Mouse (Mus musculus) liver, adult 2 months (tissue): ENCODE data around the gene Scn1a. TPM values are rescaled to one million over a fixed set of nuclear protein-coding genes. Genes with fewer than 3 reads are reported as not detected.

Source experiments
- DNase-seq: peaks from one replicate; pipeline ENCODE4 v3.0.0-alpha.2; 2011; ENCODE audit warnings: low read depth, low spot score; ENCODE audit errors: extremely low read depth
- H3K27ac ChIP-seq: fragments of 200-500 bp; replicated peaks from 2 replicates; pipeline ENCODE4 v1.5.1; 2012; ENCODE audit warnings: low read depth, mild to moderate bottlenecking, control low read depth, inconsistent platforms, low read length; ENCODE audit not compliant: insufficient read depth
- H3K27me3 ChIP-seq: fragments of 200-500 bp; 2 replicates; pipeline ENCODE4 v1.6.1; 2012; ENCODE audit warnings: mild to moderate bottlenecking, moderate library complexity, low read length, inconsistent platforms; ENCODE audit not compliant: control insufficient read depth, insufficient read depth
- H3K36me3 ChIP-seq: fragments of 200-500 bp; 2 replicates; pipeline ENCODE4 v1.6.1; 2012; ENCODE audit warnings: low read length, inconsistent platforms; ENCODE audit not compliant: control insufficient read depth, insufficient read depth
- H3K4me1 ChIP-seq: fragments of 200-500 bp; 2 replicates; pipeline ENCODE4 v1.6.1; 2011; ENCODE audit warnings: low read length; ENCODE audit not compliant: control insufficient read depth, insufficient read depth
- H3K4me3 ChIP-seq: fragments of 200-500 bp; 2 replicates; pipeline ENCODE4 v1.5.1; 2011; ENCODE audit warnings: low read depth, mild to moderate bottlenecking, control low read depth, low read length, moderate library complexity; ENCODE audit not compliant: insufficient read depth
- H3K79me2 ChIP-seq: fragments of 200-500 bp; 2 replicates; pipeline ENCODE4 v1.6.1; 2012; ENCODE audit warnings: inconsistent platforms, mild to moderate bottlenecking, low read length, moderate library complexity; ENCODE audit not compliant: control insufficient read depth, insufficient read depth
- H3K9ac ChIP-seq: fragments of 200-500 bp; 2 replicates; pipeline ENCODE4 v1.6.1; 2012; ENCODE audit warnings: low read depth, mild to moderate bottlenecking, control low read depth, inconsistent platforms, low read length
- CTCF ChIP-seq: fragments of 200-500 bp; IDR thresholded peaks from 2 replicates; pipeline ENCODE4 v1.5.1; 2011; ENCODE audit warnings: low read depth, low read length, control low read depth
- POLR2A ChIP-seq: fragments of 200-500 bp; IDR thresholded peaks from 2 replicates; pipeline ENCODE4 v1.6.1; 2011; ENCODE audit warnings: low read length, control low read depth; ENCODE audit not compliant: insufficient read depth; ENCODE audit errors: extremely low read depth
- WGBS: fragments of 180-500 bp; shearing (Covaris S2); methylation state at CpG from one replicate; pipeline ENCODE4 v1.1.7; 2018; 5-methylcytosine and 5-hydroxymethylcytosine counted together
- polyA plus RNA-seq: library from polyadenylated mRNA; depleted of rRNA; stranded (reverse); fragments of >200 nt; gene quantifications from 2 replicates; pipeline ENCODE4 v1.2.3, GENCODE M21; 2012
- total RNA-seq: library from RNA; depleted of rRNA; stranded (reverse); fragments of >200 nt; gene quantifications from 2 replicates; pipeline ENCODE4 v1.2.3, GENCODE M21; 2014

The Scn1a gene
- total and polyA plus RNA-seq, 2 experiments = not detected

- Histone ChIP-seq H3K27ac (no peak overlapping the region), H3K27me3 (no peaks in the 10 kb centered on the region), H3K4me3 (no peak overlapping the region), H3K4me1 (no peaks in the 10 kb centered on the region), H3K9ac (no peak overlapping the region), H3K36me3 (no peaks in the 10 kb centered on the region), H3K79me2 (no peaks in the 10 kb centered on the region)
- WGBS = 90% methylated on average over 1 of the region's 1 CpGs
- TF ChIP-seq POLR2A (no peak), CTCF (no peak)
- no peak for DNase-seq
These were observed 21.8 kb upstream of the Scn1a start for GRCm38 (mm10) chr2:66462458-66462857.

GRCm38 (mm10) chr2:66439764-66440471, 722 bp downstream of the Scn1a start:
- Histone ChIP-seq H3K36me3 (no peaks in the 10 kb centered on the region), H3K79me2 (no peaks in the 10 kb centered on the region), H3K27me3 (no peaks in the 10 kb centered on the region), H3K4me1 (no peaks in the 10 kb centered on the region), H3K9ac (no peak overlapping the region), H3K4me3 (no peak overlapping the region), H3K27ac (no peak overlapping the region)
- no peak for DNase-seq
- TF ChIP-seq CTCF (no peak), POLR2A (no peak)
- WGBS = 10% methylated on average over 21 of the region's 21 CpGs

DNA sequence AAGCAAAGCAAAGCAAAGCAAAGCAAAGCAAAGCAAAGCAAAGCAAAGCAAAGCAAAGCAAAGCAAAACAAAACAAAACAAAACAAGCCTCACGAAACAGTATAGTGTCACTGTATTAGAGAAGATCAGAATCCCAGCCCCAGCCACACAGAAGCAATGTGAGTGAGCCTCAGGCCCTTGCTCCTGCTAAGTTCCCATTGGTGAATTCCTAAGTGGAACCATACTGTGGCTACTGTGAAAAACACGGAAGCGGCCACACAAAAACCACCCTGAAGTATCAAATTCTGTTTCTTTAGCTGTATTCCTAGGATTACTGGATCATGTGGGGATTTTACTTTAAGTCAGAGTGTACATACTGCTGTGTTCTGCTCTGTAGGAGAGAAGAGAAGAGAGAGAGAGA, 4.4 kb downstream of the Scn1a start:
- no peak overlapping the region for H3K27ac ChIP-seq
- 64% methylated on average over 3 of the region's 3 CpGs for WGBS
- no peak overlapping the region for H3K4me3 ChIP-seq
- no peak overlapping the region for H3K9ac ChIP-seq
- H3K27me3 ChIP-seq = no peaks in the 10 kb centered on the region
- no peak for DNase-seq
- no peak for TF ChIP-seq CTCF
- TF ChIP-seq POLR2A = no peak
- H3K79me2 ChIP-seq = no peaks in the 10 kb centered on the region
- no peaks in the 10 kb centered on the region for H3K36me3 ChIP-seq
- H3K4me1 ChIP-seq = no peaks in the 10 kb centered on the region

- 1% methylated on average over 14 of the region's 14 CpGs for WGBS
- Histone ChIP-seq H3K4me1 (peaks cover 3% of the 10 kb centered on the region), H3K9ac (no peak overlapping the region), H3K79me2 (no peaks in the 10 kb centered on the region), H3K27me3 (0 out of 2 replicates have a peak, but pooled peaks cover 3% of the 10 kb centered on the region), H3K36me3 (no peaks in the 10 kb centered on the region), H3K4me3 (no peak overlapping the region; the same call in 1 of the 2 replicates), H3K27ac (no peak overlapping the region)
- DNase-seq = peak; percentile 44
- TF ChIP-seq POLR2A (no peak), CTCF (peak; percentile 61)
These were observed 30.8 kb downstream of the Scn1a start for GRCm38 (mm10) chr2:66409740-66410290.

DNA sequence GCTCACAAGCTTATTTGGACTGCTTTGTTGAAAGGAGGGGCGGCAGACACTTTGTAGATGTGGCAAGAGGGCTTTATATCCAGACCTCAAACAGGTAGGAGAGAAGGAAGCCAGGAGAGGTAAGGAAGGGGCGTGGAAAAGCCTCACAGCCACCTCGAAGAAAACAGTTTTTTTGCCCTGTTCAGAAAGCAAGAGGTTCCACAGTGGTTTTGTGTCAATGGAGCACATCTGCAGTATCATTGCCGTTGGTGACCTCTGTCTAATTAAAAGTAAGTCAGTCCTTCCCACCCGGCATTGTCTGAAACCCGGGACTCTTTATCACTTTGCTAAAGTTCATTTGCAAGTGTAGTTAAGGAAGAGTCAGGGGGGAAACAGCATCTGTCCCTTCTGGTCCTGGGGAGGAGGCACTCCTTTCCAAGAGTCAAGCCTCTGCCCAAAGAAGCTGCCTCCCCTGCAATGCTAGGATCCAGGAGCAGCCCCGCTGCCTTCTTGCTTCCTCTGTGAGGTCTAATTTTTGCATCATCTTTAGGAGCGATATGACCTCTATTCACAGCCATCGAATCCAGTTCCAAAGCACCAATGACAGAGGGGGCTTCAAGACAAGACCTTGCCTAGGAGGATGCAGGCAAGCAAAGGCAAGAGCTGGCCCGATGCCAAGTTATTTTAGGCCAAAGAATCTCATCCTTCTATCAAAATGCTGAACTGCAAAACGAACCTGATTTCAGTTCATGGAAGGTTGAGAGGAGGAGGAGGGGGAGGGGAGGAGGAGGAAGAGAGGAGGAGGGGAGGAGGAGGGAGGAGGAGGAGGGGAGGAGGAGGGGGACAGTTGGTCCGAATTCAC, 31.5 kb downstream of the Scn1a start:
- no peaks in the 10 kb centered on the region for H3K79me2 ChIP-seq
- DNase-seq = no peak
- TF ChIP-seq CTCF = no peak
- no peak for TF ChIP-seq POLR2A
- H3K36me3 ChIP-seq = no peaks in the 10 kb centered on the region
- H3K27me3 ChIP-seq = 0 out of 2 replicates have a peak, but pooled peaks cover 3% of the 10 kb centered on the region
- 6% methylated on average over 12 of the region's 12 CpGs for WGBS
- H3K27ac ChIP-seq = no peak overlapping the region
- H3K4me3 ChIP-seq = no peak overlapping the region
- no peak overlapping the region for H3K9ac ChIP-seq
- H3K4me1 ChIP-seq = peaks cover 3% of the 10 kb centered on the region
